Comparison of ENCODE assay signal across 13 mouse cellular contexts in the genomic region with DNA sequence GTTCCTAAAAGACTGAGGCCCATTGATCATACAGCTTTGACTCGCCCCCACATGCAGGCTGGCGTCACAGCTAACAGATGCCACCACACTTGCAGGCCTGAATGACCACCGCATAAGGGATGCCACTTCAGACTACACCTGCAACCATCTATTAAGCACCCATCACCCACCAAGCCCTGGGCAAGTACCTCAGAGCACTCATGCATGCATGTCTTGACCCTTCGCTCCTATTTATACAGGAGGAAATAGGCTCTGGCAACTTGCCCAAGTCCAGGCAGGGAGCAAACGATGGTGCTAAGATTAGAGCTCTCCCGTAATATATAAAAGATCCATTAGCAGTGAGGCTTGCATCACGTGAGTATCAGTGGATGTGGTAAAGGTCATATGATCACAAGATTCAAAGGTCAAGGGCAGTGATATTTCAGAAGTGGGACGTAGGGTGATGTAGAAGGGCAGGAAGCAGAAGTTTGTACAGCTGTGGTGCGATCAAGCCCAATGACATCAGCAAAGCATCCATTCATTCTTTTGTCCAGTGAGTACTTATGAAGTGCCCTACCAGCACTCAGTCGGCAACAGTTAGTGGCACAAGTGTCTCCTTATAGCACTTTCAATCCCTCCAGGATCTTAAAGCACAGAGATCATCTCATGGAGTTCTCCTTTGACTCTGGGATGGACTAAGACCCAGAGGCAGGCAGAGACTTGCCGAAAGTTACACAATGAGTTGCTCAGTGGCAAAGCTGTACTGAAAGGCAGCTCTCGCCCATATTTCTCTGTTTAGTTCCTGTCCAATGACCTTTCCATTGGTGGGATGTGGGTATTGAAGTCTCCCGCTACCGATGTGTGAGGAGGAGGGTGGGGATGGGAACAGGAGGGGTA. TPM values are rescaled to one million over a fixed set of nuclear protein-coding genes. Genes with fewer than 3 reads are reported as not detected.
DNase-seq lines count a peak whose midpoint lies in the region; ATAC-seq and TF ChIP-seq lines count a peak whose summit lies in the region.
"Had no signal": no experiment of that assay in that cellular context is flagged by ENCODE, and none has a peak within 500 bp of the region (broad histone marks: within the 10 kb centered on the region; RNA-seq: fewer than 3 reads in every experiment).

No protein-coding gene starts in this region.

- H3K9ac ChIP-seq in kidney, postnatal 0 days (ENCODE audit: low read depth, low read length) = no peak overlapping the region
- no peak overlapping the region for H3K9ac ChIP-seq in stomach, embryonic 16.5 days (ENCODE audit: low read length)
- no peak overlapping the region for H3K9ac ChIP-seq in midbrain, embryonic 15.5 days
- H3K9ac ChIP-seq: liver, embryonic 12.5 days had no signal

- no peak overlapping the region for H3K27ac ChIP-seq in kidney, postnatal 0 days
- H3K27ac ChIP-seq in stomach, embryonic 16.5 days (ENCODE audit: low read length) = no peak overlapping the region
- H3K27ac ChIP-seq in midbrain, embryonic 15.5 days = no peak overlapping the region
- H3K27ac ChIP-seq: liver, embryonic 12.5 days had no signal

- H3K4me1 ChIP-seq in kidney, postnatal 0 days (replicated peaks; ENCODE audit: insufficient read depth, low read length) = no peaks in the 10 kb centered on the region
- peaks cover 5% of the 10 kb centered on the region; the same call in 1 of the 2 replicates for H3K4me1 ChIP-seq in stomach, embryonic 16.5 days (ENCODE audit: control insufficient read depth, insufficient read depth, low read length)
- no peaks in the 10 kb centered on the region for H3K4me1 ChIP-seq in midbrain, embryonic 15.5 days
- H3K4me1 ChIP-seq: liver, embryonic 12.5 days had no signal

- WGBS in kidney, postnatal 0 days = 45% methylated on average over 14 of the region's 14 CpGs
- WGBS in stomach, embryonic 16.5 days = 61% methylated on average over 14 of the region's 14 CpGs
- WGBS in midbrain, embryonic 15.5 days = 80% methylated on average over 14 of the region's 14 CpGs

- H3K4me3 ChIP-seq in kidney, postnatal 0 days (replicated peaks; ENCODE audit: low read depth, low read length) = no peak overlapping the region
- no peak overlapping the region for H3K4me3 ChIP-seq in stomach, embryonic 16.5 days (replicated peaks; ENCODE audit: low read length)
- H3K4me3 ChIP-seq in midbrain, embryonic 15.5 days = no peak overlapping the region
- H3K4me3 ChIP-seq: liver, embryonic 12.5 days had no signal

- no peaks in the 10 kb centered on the region for H3K27me3 ChIP-seq in kidney, postnatal 0 days (ENCODE audit: insufficient read depth, low read length)
- no peaks in the 10 kb centered on the region for H3K27me3 ChIP-seq in stomach, embryonic 16.5 days (ENCODE audit: control insufficient read depth, insufficient read depth, low read length)
- no peaks in the 10 kb centered on the region for H3K27me3 ChIP-seq in midbrain, embryonic 15.5 days (replicated peaks)
- H3K27me3 ChIP-seq: liver, embryonic 12.5 days had no signal

- peak; percentile 69 for ATAC-seq in kidney, postnatal 0 days (replicated peaks; ENCODE audit: low FRiP score, low read depth)
- ATAC-seq in stomach, embryonic 16.5 days (ENCODE audit: insufficient read depth, low FRiP score) = 0 out of 2 replicates have a peak, but pooled peaks have one; percentile 17
- no peak for ATAC-seq in midbrain, embryonic 15.5 days (replicated peaks)
- ATAC-seq: forebrain, embryonic 16.5 days; liver, embryonic 12.5 days had no signal

- H3K36me3 ChIP-seq in kidney, postnatal 0 days (ENCODE audit: insufficient read depth, low read length) = no peaks in the 10 kb centered on the region
- H3K36me3 ChIP-seq in stomach, embryonic 16.5 days (ENCODE audit: control insufficient read depth, insufficient read depth, low read length) = no peaks in the 10 kb centered on the region
- H3K36me3 ChIP-seq in midbrain, embryonic 15.5 days (replicated peaks) = no peaks in the 10 kb centered on the region
- H3K36me3 ChIP-seq: liver, embryonic 12.5 days had no signal

- DNase-seq in adrenal gland, adult 2 months = peak; percentile 5
- DNase-seq in adrenal gland, postnatal 10 days = no peak
- DNase-seq in urinary bladder, postnatal 14 days (ENCODE audit: low spot score) = peak; percentile 26
- no peak for DNase-seq in urinary bladder, adult 2 months (ENCODE audit: low spot score)
- DNase-seq in kidney, postnatal 0 days (ENCODE audit: low spot score) = peak; percentile 32
- DNase-seq in thymus, postnatal 36 days = no peak
- DNase-seq: cerebellum, postnatal 14 days; gastrocnemius, postnatal 36 days; midbrain, embryonic 14.5 days had no signal

- TF ChIP-seq CTCF in kidney, postnatal 0 days (IDR thresholded peaks at IDR 0.05; ENCODE audit: low read depth) = no peak

- H3K9me3 ChIP-seq in kidney, postnatal 0 days (replicated peaks; ENCODE audit: low read length) = no peaks in the 10 kb centered on the region
- no peaks in the 10 kb centered on the region for H3K9me3 ChIP-seq in stomach, embryonic 16.5 days (replicated peaks; ENCODE audit: control insufficient read depth, low read length)
- H3K9me3 ChIP-seq in midbrain, embryonic 15.5 days = no peaks in the 10 kb centered on the region
- H3K9me3 ChIP-seq: liver, embryonic 12.5 days had no signal

- no peak overlapping the region for H3K4me2 ChIP-seq in kidney, postnatal 0 days (ENCODE audit: low read length)
- H3K4me2 ChIP-seq in stomach, embryonic 16.5 days (ENCODE audit: low read depth, low read length) = no peak overlapping the region
- no peak overlapping the region for H3K4me2 ChIP-seq in midbrain, embryonic 15.5 days
- H3K4me2 ChIP-seq: liver, embryonic 12.5 days had no signal

RNA-seq across cellular contexts. Expression of a gene that starts 30.7 kb away (rescaled TPM):
- total RNA-seq in adrenal gland, adult 2 months (2021) = 10 to 100 TPM; 45.4 to 45.5 TPM
- 4.5 and 7.3 TPM in 2 replicates for polyA plus RNA-seq in adrenal gland, adult 2 months (2012; rRNA removed)
- 10 to 100 TPM; 44.3 to 48.8 TPM for total RNA-seq in adrenal gland, postnatal 10 days (2021)
- polyA plus RNA-seq in urinary bladder, adult 2 months (2012; rRNA removed) = 126 and 144 TPM in 2 replicates
- polyA plus RNA-seq in kidney, postnatal 0 days (2015; fragmentation: Nextera tagmentation; extraction: Ambion mirVana) = 170 and 180 TPM in 2 replicates
- polyA plus RNA-seq in stomach, embryonic 16.5 days (2015; fragmentation: Nextera tagmentation; extraction: Ambion mirVana) = 58.7 and 65.1 TPM in 2 replicates
- polyA plus RNA-seq in midbrain, embryonic 15.5 days (2015; fragmentation: Nextera tagmentation; extraction: Ambion mirVana) = 37.4 and 43.8 TPM in 2 replicates

RNA-seq across cellular contexts. Expression of a gene that starts 38.2 kb away (rescaled TPM):
- total RNA-seq in adrenal gland, adult 2 months (2021) = 10 to 100 TPM; 42.7 to 44.4 TPM
- polyA plus RNA-seq in adrenal gland, adult 2 months (2012; rRNA removed) = 1.5 and 2.3 TPM in 2 replicates
- total RNA-seq in adrenal gland, postnatal 10 days (2021) = 10 to 100 TPM; 36.4 to 38.6 TPM
- polyA plus RNA-seq in urinary bladder, adult 2 months (2012; rRNA removed) = 10.0 and 21.3 TPM in 2 replicates
- polyA plus RNA-seq in kidney, postnatal 0 days (2015; fragmentation: Nextera tagmentation; extraction: Ambion mirVana) = 62.6 and 64.0 TPM in 2 replicates
- 47.0 and 51.1 TPM in 2 replicates for polyA plus RNA-seq in stomach, embryonic 16.5 days (2015; fragmentation: Nextera tagmentation; extraction: Ambion mirVana)
- 65.3 and 66.8 TPM in 2 replicates for polyA plus RNA-seq in midbrain, embryonic 15.5 days (2015; fragmentation: Nextera tagmentation; extraction: Ambion mirVana)

Comparison
In these comparisons a context has a peak if more than half of its experiments do, and no peak if none do; other contexts are left out.
1. DNase-seq: peak in adrenal gland, adult 2 months (single experiment), urinary bladder, postnatal 14 days (single experiment) and kidney, postnatal 0 days (single experiment); none in adrenal gland, postnatal 10 days (single experiment), urinary bladder, adult 2 months (single experiment) and thymus, postnatal 36 days (0 of 2).